Mouse (Mus musculus): ENCODE measurements around the gene Efna5. TPM values are rescaled to one million over a fixed set of nuclear protein-coding genes. Genes with fewer than 3 reads are reported as not detected.

Gene Efna5
- total RNA-seq, 2 experiments from 2014 or later, result 6.7 to 8.5 TPM

DNA sequence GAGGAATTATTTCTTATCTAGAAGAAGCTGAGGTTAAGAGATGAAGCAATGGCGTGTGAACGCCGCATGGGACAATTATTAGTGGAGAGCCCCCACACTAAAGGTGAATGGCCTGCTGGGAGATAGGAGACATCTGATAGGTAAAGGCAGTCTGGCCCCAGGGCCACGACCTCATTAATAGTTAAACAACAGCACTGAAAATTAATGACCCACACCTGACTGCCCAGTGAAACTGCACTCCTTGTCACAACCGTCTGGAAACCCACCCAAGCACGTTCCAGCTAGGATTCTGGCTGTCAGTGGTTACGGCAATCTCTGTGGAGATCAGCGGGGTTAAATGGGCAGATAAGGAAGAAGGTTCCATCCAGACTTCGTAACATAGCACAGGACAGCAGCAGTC lies 134.3 kb downstream of the Efna5 start:
- H3K4me3 ChIP-seq, result no peak overlapping the region
- no peak for TF ChIP-seq CTCF (conservative IDR thresholded peaks at IDR 0.05)
- H3K27ac ChIP-seq, result no peak overlapping the region
- no peak for DNase-seq (ENCODE audit: low spot score in 2 of 2)

DNA sequence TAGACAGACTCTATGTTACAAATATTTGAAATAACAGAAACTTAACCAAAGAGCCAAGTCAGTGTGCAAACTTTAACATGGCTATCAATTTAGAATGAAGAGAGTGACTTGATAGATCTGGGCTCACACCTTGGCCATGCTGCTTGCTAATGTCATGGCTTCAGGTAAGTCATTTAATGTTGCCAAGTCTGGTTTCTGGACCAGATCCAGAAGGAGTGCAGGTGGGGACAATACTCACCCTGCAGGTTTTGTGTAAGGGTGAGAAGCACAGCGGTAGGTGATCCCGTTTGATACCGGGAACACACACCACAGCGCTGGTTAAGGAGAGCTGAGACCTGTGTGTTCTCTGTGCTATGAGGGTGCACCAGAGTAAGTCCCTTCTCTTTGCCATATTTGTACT lies 135.8 kb downstream of the Efna5 start:
- H3K4me3 ChIP-seq, result no peak overlapping the region
- no peak for TF ChIP-seq CTCF (conservative IDR thresholded peaks at IDR 0.05)
- no peak overlapping the region for H3K27ac ChIP-seq
- no peak for DNase-seq (ENCODE audit: low spot score in 2 of 2)

DNA sequence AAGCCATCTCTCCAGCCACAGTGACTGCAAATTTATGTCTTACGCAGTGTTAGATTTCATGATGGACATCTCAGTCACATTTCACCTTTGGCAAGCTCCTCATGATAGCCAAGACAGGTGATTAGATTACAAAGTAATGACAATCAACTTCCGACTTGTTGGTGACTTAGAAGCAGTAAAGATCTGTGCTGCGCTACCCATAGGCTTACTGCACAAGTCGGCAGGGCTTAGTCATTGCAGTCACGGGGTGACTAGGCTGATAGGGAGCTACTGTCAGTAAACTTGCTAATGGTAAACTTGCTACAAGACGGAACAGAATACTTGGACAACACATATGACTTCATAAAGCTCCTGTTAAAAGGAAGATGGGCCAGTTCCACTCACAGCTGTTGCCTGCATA lies 136.9 kb downstream of the Efna5 start:
- H3K4me3 ChIP-seq, result no peak overlapping the region
- DNase-seq (ENCODE audit: low spot score in 2 of 2), result no peak
- no peak overlapping the region for H3K27ac ChIP-seq
- no peak for TF ChIP-seq CTCF (conservative IDR thresholded peaks at IDR 0.05)

DNA sequence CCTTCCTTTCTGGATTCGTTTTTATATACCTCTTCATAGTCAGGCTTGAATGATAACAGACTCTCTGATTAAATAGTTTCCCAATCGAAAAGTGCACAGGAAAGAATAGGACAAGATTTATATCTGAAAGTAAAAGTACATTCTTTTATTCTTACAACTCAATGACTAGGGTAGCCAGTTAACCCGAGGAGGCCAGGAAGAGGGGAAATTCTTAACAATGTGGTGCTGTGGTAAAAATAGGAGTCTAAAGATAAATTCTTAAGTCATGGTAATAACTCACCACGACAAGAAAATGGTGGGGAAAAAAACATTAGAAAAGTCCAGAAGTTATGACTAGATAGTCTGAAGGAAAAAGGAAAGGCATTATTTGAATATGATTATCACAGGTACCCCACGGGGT lies 139.4 kb downstream of the Efna5 start:
- no peak for DNase-seq (ENCODE audit: low spot score in 2 of 2)
- no peak overlapping the region for H3K4me3 ChIP-seq
- no peak overlapping the region for H3K27ac ChIP-seq
- no peak for TF ChIP-seq CTCF (conservative IDR thresholded peaks at IDR 0.05)

DNA sequence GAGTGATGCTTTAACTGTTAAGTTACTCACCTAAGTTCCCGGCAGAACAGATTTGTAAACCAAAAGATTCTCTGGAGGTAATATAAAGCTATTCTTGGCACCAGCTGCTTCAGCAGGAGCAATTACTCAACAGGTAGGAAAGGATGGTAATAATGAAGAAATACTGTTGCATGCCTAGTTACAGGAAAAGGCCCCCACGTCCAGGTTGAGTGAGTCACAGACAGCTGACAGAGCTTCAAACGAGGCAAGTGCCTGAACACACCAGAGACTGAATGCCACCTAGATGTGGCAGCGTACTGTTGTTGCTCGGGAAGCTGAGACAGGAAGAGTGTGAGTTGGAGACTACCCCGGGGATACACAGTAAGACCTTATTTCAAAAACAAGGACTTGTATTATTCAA lies 140.1 kb downstream of the Efna5 start:
- no peak for TF ChIP-seq CTCF (conservative IDR thresholded peaks at IDR 0.05)
- H3K4me3 ChIP-seq, result no peak overlapping the region
- DNase-seq (ENCODE audit: low spot score in 2 of 2), result no peak

DNA sequence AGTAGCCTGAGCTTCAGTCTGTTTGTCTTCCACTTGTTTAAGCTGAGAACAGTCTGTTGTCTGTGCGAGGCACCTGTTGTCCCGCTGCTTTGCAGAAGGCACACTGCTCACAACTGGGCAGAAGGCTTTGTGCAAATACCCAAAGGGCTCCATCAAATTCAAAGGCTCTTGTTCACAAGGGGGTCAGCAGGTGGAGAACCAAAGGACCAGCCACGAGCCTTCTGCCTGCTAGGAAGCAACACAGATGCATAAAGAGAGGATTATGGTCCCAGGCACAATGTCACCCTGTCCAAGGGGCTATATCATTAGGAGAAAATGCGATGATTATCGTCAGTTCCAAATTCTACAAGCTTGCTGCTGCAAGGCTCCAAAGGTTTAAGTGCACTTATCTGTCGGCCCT lies 141.1 kb downstream of the Efna5 start:
- DNase-seq (ENCODE audit: low spot score in 2 of 2), result no peak
- no peak overlapping the region for H3K4me3 ChIP-seq
- H3K27ac ChIP-seq, result no peak overlapping the region
- no peak for TF ChIP-seq CTCF (conservative IDR thresholded peaks at IDR 0.05)

More for the DNA sequence above, 140.1 kb downstream of the Efna5 start:
- no peak overlapping the region for H3K27ac ChIP-seq

DNA sequence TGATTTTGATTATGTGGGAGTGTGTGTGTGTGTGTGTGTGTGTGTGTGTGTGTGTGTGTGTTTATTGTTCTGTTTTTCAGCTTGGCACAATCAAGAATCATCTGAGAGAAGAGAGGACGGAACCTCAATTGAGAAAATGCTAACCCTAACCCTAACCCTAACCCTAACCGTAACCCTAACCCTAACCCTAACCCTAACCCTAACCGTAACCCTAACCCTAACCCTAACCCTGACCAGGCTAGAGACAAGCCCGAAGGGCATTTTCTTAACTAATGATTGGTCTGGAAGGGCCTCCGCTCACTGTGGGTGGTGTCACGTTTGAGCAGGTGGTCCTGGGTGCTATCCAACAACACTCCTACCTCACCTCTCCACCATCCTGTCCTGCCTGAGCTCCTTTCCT lies 143.7 kb downstream of the Efna5 start:
- H3K4me3 ChIP-seq, result no peak overlapping the region
- TF ChIP-seq CTCF (conservative IDR thresholded peaks at IDR 0.05), result no peak
- no peak for DNase-seq (ENCODE audit: low spot score in 2 of 2)
- no peak overlapping the region for H3K27ac ChIP-seq

DNA sequence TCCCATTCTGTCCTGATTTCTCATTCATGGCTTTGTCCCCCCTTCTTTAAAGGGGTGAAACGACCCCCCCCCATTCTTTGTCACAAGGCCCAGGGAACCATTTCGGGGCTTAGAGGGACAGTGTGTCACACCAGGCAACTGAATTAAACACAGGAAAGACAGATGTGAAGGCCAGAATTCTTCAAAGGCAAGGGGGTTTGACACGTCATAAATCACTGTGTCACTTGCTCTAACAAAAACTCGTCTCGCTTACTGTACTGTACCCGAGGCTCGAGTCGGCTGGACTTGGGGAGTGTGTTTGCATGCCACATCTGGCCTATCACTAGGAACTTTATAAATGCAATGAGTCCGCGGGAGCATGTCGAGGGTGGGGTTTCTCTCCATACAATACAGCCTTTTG lies 145.2 kb downstream of the Efna5 start:
- no peak overlapping the region for H3K27ac ChIP-seq
- TF ChIP-seq CTCF (conservative IDR thresholded peaks at IDR 0.05), result no peak
- no peak for DNase-seq (ENCODE audit: low spot score in 2 of 2)
- no peak overlapping the region for H3K4me3 ChIP-seq

DNA sequence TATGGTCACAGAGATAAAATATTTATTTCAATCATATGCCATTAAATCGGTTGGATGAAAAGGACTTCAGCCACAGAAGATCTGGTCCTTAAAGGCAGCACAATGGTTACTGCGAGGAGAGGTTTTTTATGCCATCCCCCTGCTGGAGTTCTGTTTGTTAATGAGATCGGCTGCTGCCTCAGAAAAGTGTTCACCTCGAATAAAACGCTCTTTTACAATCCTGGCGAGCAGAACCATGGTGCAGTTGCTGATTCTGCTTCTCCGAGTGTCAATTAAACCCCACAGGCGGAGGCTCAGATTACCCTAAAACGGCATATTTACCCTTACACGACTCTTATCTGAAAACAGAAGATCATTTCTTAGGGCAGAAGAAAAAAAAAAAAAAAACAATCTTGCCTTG lies 146.2 kb downstream of the Efna5 start:
- H3K4me3 ChIP-seq, result no peak overlapping the region
- no peak overlapping the region for H3K27ac ChIP-seq
- DNase-seq (ENCODE audit: low spot score in 2 of 2), result no peak
- no peak for TF ChIP-seq CTCF (conservative IDR thresholded peaks at IDR 0.05)

DNA sequence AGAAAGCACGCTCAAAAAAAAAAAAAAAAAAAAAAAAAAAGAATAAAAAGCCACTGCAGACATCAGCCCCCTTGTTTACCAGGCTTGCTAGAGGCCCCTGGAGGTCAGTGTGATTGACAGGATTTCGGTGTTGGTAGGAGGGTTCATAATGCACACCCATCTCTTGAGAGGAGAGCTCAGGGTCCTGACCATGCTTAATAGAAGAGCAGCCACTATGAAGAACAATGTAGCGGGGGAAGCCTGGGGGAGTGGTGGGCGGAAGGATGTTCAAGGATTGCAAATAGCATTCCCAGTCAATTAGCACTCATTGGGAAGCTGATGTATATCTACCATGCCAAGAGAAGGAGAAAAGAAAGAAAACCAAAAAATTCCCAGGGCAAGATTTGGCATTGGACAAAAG lies 147.1 kb downstream of the Efna5 start:
- H3K27ac ChIP-seq, result no peak overlapping the region
- TF ChIP-seq CTCF (conservative IDR thresholded peaks at IDR 0.05), result no peak
- H3K4me3 ChIP-seq, result no peak overlapping the region
- DNase-seq (ENCODE audit: low spot score in 2 of 2), result no peak

DNA sequence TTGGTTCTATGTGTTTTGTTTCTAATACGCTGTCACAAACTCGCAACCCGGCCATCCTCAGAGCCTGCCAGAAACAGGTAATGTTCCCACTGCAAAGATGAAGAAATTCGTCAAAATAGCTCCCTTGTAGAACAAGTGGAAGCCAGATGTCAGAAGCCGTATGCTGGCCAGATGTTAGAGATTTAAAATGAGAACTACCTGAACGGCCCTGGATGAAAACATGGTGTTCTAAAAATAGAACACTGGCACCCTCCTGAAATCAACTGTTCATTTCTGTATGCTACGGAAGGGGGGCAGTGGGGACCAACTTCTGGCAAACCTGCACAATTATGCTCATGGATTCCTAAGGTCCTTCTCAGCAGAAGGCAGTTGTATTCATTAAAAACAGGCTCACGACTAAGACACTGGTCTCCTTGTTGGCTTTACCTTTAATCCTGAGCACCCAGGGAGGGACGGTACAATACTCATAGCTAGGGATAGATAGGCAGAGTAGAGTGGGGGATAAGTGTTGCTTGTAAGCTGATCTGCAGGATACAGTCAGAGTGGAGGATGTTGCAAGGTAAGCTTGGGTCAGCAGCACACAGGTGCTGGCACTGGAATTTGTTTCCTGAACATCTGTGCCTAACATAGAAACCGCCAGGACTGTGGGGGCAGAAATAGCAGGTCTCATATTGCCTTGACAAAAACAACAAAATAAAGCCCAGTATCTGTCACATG lies 151.2 kb downstream of the Efna5 start:
- no peak for DNase-seq (ENCODE audit: low spot score in 2 of 2)
- Histone ChIP-seq H3K4me3 (no peak overlapping the region), H3K27ac (no peak overlapping the region)
- TF ChIP-seq CTCF (conservative IDR thresholded peaks at IDR 0.05), result no peak

DNA sequence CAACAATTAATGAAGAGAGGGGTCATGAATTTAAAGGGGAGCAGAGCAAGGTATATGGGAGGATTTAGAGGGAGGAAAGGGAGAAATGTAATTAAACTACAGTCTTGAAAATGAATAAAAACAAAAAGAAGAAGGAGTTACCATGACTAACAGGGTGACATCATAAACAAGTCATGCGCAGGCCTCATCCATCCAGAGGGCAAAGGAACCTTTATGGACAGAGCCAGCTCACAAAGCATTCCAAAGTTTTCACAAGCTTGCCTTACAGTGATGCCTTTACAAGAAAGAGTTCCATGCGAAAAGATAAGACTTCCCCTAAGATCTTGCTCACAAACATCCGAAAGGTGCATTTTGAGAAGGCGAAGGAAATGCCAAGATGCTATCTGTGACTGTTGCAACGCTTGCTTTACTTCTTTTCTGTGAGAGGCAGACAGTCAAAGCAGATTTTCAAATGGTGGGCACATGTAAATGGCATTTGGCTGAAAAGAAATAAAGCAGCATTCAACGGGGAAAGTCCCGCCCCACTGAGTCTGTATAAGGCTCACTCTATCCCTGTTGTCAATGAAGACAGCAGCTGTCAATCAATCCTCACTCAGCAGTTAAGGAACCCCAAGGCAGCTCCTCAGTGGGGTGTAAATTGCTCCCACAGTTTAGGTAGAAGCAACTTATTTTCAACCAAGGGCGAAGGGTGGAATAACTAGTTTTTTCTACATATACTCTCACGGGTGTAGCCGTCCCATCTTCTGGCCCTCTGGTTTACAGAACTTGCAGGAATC lies 152.8 kb downstream of the Efna5 start:
- TF ChIP-seq CTCF (conservative IDR thresholded peaks at IDR 0.05), result no peak
- Histone ChIP-seq H3K27ac (no peak overlapping the region), H3K4me3 (no peak overlapping the region)
- DNase-seq (ENCODE audit: low spot score in 2 of 2), result no peak

DNA sequence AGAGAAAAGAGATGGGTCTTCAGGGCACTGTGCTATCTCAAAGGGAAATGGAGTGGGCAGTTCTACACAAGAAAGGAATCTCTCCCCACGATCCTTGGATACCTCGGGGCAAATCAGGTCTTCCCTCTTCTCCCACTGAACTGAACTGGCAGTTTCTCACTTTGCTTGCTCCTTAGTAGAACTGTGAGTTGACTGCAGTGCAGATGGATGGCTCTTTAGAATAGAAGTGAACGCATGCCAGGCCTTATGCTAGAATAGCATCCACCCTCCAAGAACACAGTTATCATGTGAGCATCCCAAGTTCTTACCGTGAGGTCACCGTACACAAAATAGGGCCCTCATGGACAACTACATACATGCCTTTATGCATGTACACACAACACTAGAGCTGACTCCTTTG lies 155.0 kb downstream of the Efna5 start:
- Histone ChIP-seq H3K27ac (no peak overlapping the region), H3K4me3 (no peak overlapping the region)
- no peak for DNase-seq (ENCODE audit: low spot score in 2 of 2)
- no peak for TF ChIP-seq CTCF (conservative IDR thresholded peaks at IDR 0.05)

DNA sequence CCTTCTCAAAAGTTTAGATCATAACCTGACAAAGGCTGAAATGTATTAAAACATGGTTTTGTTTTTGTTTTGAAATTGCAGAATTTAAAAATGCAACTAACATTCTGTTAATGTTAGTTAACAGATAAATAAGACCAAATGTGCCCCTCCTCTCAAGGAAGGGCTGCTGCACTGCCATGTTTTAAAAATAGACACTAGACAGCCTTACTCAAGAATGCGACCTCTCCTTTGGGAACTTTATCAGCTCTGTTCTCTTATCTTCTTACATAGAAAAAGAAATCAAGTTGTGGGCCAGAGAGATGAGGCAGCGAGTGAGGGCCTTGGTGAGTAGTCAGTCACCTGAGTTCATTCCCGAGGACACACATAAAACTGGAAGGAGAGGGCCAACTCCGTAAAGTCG lies 158.2 kb downstream of the Efna5 start:
- TF ChIP-seq CTCF (conservative IDR thresholded peaks at IDR 0.05), result no peak
- Histone ChIP-seq H3K27ac (no peak overlapping the region), H3K4me3 (no peak overlapping the region)
- DNase-seq (ENCODE audit: low spot score in 2 of 2), result no peak
